Mouse (Mus musculus) erythroblast, adult 5-6 weeks (primary cell): ENCODE data around the gene Tesk1. TPM values are rescaled to one million over a fixed set of nuclear protein-coding genes. Genes with fewer than 3 reads are reported as not detected.

Experiments used
- ATAC-seq: replicated peaks from 2 replicates; pipeline ENCODE4 v1.8.0; 2016; ENCODE audit warnings: moderate number of reproducible peaks, mild to moderate bottlenecking, moderate TSS enrichment, inconsistent platforms; ENCODE audit not compliant: poor library complexity, low FRiP score, severe bottlenecking
- total RNA-seq, 2 experiments: library from RNA; stranded (forward) in 1 of 2; stranded (reverse) in 1 of 2; fragments of 150-400 nt in 1 of 2; fragments of 200-764, 138-1000 nt in 1 of 2; gene quantifications; 2 replicates each; pipeline versions ENCODE4 v1.2.3 to v1.2.4; 2015 to 2017; ENCODE audit warnings: low replicate concordance in 2 of 2

Tesk1 gene
- total RNA-seq (2015; ENCODE audit: low replicate concordance) (1.7 and 2.3 TPM in 2 replicates), total RNA-seq (2017; ENCODE audit: low replicate concordance) (0.98 and 1.5 TPM in 2 replicates)

GRCm38 (mm10) chr4:43441639-43442038, at the start of gene Tesk1:
Tesk1 (plus strand) TSS chr4:43441939.
- no peak for ATAC-seq

- no peak for ATAC-seq
These were observed 47.3 kb upstream of the Tesk1 start for GRCm38 (mm10) chr4:43394345-43394891.

- no peak for ATAC-seq
These were observed 46.6 kb upstream of the Tesk1 start for GRCm38 (mm10) chr4:43395147-43395546.

GRCm38 (mm10) chr4:43395836-43396235, 45.9 kb upstream of the Tesk1 start:
- ATAC-seq = no peak

- ATAC-seq = no peak
These were observed 45.4 kb upstream of the Tesk1 start for GRCm38 (mm10) chr4:43396381-43396780.

- no peak for ATAC-seq
These were observed 43.7 kb upstream of the Tesk1 start for GRCm38 (mm10) chr4:43398014-43398413.

GRCm38 (mm10) chr4:43398829-43399331, 42.9 kb upstream of the Tesk1 start:
- no peak for ATAC-seq

- ATAC-seq = no peak
These were observed 42.2 kb upstream of the Tesk1 start for GRCm38 (mm10) chr4:43399391-43400131.

- no peak for ATAC-seq
These were observed 40.8 kb upstream of the Tesk1 start for GRCm38 (mm10) chr4:43400976-43401375.

GRCm38 (mm10) chr4:43401486-43401885, 40.3 kb upstream of the Tesk1 start:
- ATAC-seq = no peak

- ATAC-seq = no peak
These were observed 39.5 kb upstream of the Tesk1 start for GRCm38 (mm10) chr4:43402212-43402611.

GRCm38 (mm10) chr4:43404697-43405096, 37.0 kb upstream of the Tesk1 start:
- no peak for ATAC-seq

GRCm38 (mm10) chr4:43406162-43406971, 35.4 kb upstream of the Tesk1 start:
- no peak for ATAC-seq

GRCm38 (mm10) chr4:43407071-43407920, 34.4 kb upstream of the Tesk1 start:
- no peak for ATAC-seq

- ATAC-seq = no peak
These were observed 27.0 kb upstream of the Tesk1 start for GRCm38 (mm10) chr4:43414761-43415160.

GRCm38 (mm10) chr4:43415221-43416070, 26.3 kb upstream of the Tesk1 start:
- ATAC-seq = no peak

- ATAC-seq = no peak
These were observed 25.7 kb upstream of the Tesk1 start for GRCm38 (mm10) chr4:43416071-43416490.

- ATAC-seq = no peak
These were observed 24.3 kb upstream of the Tesk1 start for GRCm38 (mm10) chr4:43417269-43418062.
